Mouse (Mus musculus) hindbrain, embryonic 15.5 days (tissue): Measurements from ENCODE around the gene Fam189a1. TPM values are rescaled to one million over a fixed set of nuclear protein-coding genes. Genes with fewer than 3 reads are reported as not detected.

Experiments used
- ATAC-seq: fragments of 200-750 bp; cut with Nextera tagmentation; 2 replicates; pipeline ENCODE4 v1.8.0; 2017; ENCODE audit warnings: low read depth, moderate number of reproducible peaks, moderate TSS enrichment; ENCODE audit not compliant: low FRiP score
- H3K27ac ChIP-seq: fragments of 300-500 bp; sonication (generic); replicated peaks from 2 replicates; pipeline ENCODE4 v1.5.1; 2015; ENCODE audit warnings: mild to moderate bottlenecking, inconsistent platforms
- H3K27me3 ChIP-seq: fragments of 300-500 bp; sonication (generic); 2 replicates; pipeline ENCODE4 v1.6.1; 2015; ENCODE audit warnings: control low read depth, inconsistent platforms
- H3K36me3 ChIP-seq: fragments of 300-500 bp; sonication (generic); 2 replicates; pipeline ENCODE4 v1.6.1; 2015; ENCODE audit warnings: control low read depth, inconsistent platforms
- H3K4me1 ChIP-seq: fragments of 300-500 bp; sonication (generic); replicated peaks from 2 replicates; pipeline ENCODE4 v1.6.1; 2015; ENCODE audit warnings: control low read depth, inconsistent platforms
- H3K4me2 ChIP-seq: fragments of 300-500 bp; sonication (generic); 2 replicates; pipeline ENCODE4 v1.6.1; 2015; ENCODE audit warnings: moderate library complexity, mild to moderate bottlenecking, inconsistent platforms
- H3K4me3 ChIP-seq: fragments of 300-500 bp; sonication (generic); 2 replicates; pipeline ENCODE4 v1.5.1; 2015; ENCODE audit warnings: mild to moderate bottlenecking, inconsistent platforms
- H3K9ac ChIP-seq: fragments of 300-500 bp; sonication (generic); 2 replicates; pipeline ENCODE4 v1.6.1; 2015; ENCODE audit warnings: inconsistent platforms
- H3K9me3 ChIP-seq: fragments of 300-500 bp; sonication (generic); 2 replicates; pipeline ENCODE4 v1.6.1; 2016; ENCODE audit warnings: control low read depth, inconsistent platforms
- WGBS: fragments of 180-500 bp; shearing (Covaris S2); methylation state at CpG from one replicate; pipeline ENCODE4 v1.1.7; 2015; 5-methylcytosine and 5-hydroxymethylcytosine counted together
- polyA plus RNA-seq: library from polyadenylated mRNA; unstranded; fragments of >200 nt; fragmentation: Nextera tagmentation; extraction: Ambion mirVana; gene quantifications from 2 replicates; pipeline ENCODE4 v1.2.1, GENCODE M21; 2015

The Fam189a1 gene
- 13.7 and 17.1 TPM in 2 replicates for polyA plus RNA-seq

DNA sequence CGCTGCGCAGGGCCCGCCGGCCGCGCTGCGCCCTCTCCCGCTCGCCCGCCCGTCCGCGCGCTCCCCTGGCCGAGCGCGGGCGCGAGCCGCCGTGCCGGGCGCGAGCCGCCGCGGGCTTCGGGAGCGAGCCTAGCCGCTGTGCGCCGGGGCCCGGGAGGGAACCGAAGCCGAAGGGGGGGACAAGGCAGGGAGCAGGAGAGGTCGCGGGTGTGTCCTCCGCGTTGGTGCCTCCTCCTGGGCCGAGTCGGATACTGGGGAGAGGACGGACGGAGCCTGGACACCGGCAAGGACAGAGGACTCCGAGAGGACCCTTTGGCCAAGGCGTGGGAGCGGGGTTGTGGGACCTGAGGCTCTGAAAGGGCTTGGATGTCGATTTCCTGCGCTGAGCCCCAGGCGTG lies at the start of gene Fam189a1:
TSS of gene Fam189a1 (minus strand) at position 57 of the 398 bp plus-strand sequence.
- Histone ChIP-seq H3K36me3 (no peaks in the 10 kb centered on the region), H3K9ac (peak within 1 kb of the TSS; percentile 80), H3K27ac (peak within 1 kb of the TSS; percentile 86), H3K4me1 (peaks cover 18% of the 10 kb centered on the region), H3K27me3 (no peaks in the 10 kb centered on the region), H3K4me3 (peak within 1 kb of the TSS; percentile 86), H3K4me2 (peak within 1 kb of the TSS; percentile 97), H3K9me3 (no peaks in the 10 kb centered on the region)
- under 1% methylated on average over 47 of the region's 50 CpGs for WGBS
- ATAC-seq, result no peak

DNA sequence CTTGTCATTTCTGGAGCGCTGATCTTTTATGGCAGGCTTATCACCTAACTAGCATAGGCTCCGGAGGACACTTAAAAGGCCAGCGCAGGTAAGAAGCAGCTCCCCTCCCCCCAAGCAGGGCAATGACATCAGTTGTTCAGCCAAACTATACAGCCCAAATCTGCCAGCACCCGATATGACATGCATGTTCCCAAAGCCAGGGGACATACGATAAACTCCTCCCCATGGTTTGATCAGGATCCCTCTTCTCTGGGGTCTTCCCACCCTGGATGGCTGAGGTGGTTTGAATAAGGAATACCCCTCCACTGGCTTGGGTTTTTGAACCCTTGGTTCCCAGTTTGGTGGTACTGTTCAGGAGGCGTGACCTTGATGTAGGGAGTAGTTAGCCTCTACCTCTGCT lies 49.7 kb upstream of the Fam189a1 start:
- H3K27ac ChIP-seq, result no peak overlapping the region
- H3K27me3 ChIP-seq, result no peaks in the 10 kb centered on the region
- WGBS, result 95% methylated on average over 6 of the region's 6 CpGs
- no peaks in the 10 kb centered on the region for H3K36me3 ChIP-seq
- no peak overlapping the region for H3K9ac ChIP-seq
- 0 out of 2 replicates have a peak, but pooled peaks cover 3% of the 10 kb centered on the region for H3K9me3 ChIP-seq
- no peak overlapping the region for H3K4me3 ChIP-seq
- no peaks in the 10 kb centered on the region for H3K4me1 ChIP-seq
- H3K4me2 ChIP-seq, result no peak overlapping the region
- no peak for ATAC-seq

DNA sequence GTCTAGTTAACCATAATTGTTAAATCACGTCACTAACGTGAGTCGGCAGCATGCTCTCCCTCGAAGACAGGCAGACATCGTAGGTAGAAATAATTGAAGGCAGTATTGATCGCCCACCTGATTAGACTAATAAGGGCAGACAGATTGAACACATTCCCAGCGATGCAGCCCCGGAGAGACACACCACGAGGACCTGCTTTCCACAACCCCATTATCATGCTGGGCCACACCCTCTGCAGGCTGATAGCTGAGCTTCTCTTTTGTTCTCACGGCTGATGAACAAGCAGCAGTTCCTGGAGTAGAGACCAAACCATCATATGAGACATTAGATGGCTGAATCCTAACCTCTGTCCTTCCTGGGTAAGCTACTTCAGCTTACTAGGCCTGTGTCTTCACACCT lies 46.3 kb upstream of the Fam189a1 start:
- 57% methylated on average over 10 of the region's 10 CpGs for WGBS
- no peaks in the 10 kb centered on the region for H3K27me3 ChIP-seq
- no peak overlapping the region for H3K4me2 ChIP-seq
- H3K9ac ChIP-seq, result no peak overlapping the region
- H3K27ac ChIP-seq, result no peak overlapping the region
- H3K4me1 ChIP-seq, result no peaks in the 10 kb centered on the region
- H3K36me3 ChIP-seq, result no peaks in the 10 kb centered on the region
- ATAC-seq, result no peak
- H3K4me3 ChIP-seq, result no peak overlapping the region
- peaks cover 8% of the 10 kb centered on the region; the same call in 1 of the 2 replicates for H3K9me3 ChIP-seq

DNA sequence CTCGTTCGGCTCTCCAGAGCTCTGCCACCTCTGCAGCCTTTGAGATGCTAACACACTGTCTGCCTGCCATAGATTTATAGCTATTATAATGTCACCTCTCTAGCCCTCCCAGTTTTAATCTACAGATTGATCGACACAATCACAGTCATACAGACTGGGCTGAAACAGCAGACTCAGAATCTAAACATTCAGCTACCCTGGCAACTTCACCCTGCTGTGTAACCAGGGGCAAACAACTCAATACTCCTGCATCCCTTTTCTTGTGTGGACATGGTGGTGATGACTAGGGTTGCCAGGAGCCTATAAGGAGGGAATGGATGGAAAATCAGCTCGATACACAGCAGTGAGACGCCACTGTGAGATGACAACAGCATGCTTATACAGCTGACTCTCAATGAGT lies 24.3 kb upstream of the Fam189a1 start:
- Histone ChIP-seq H3K4me2 (no peak overlapping the region), H3K36me3 (no peaks in the 10 kb centered on the region), H3K4me3 (no peak overlapping the region), H3K27ac (no peak overlapping the region), H3K9ac (no peak overlapping the region), H3K27me3 (no peaks in the 10 kb centered on the region), H3K9me3 (no peaks in the 10 kb centered on the region), H3K4me1 (no peaks in the 10 kb centered on the region)
- WGBS, result 22% methylated on average over 5 of the region's 5 CpGs
- 0 out of 2 replicates have a peak, but pooled peaks have one; percentile 15 for ATAC-seq

DNA sequence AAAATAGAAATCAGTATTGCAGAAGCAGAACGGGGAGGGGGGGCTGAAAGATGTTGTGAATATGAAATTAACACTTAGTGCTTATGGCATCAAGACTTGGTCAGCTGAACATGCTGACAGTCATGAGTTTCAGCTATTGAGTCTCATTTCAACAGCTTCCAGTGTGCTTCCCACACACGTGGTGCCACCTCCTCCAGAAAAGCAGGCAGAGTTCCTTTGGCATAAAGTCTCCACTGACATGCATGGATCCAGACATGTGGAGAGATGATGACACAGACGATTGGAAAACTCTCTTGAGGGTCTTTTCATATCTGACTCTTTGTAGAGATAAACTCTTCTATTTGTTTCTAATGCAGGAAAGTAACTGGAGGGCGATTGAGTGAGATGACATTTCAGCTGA lies 14.4 kb upstream of the Fam189a1 start:
- Histone ChIP-seq H3K27me3 (no peaks in the 10 kb centered on the region), H3K27ac (no peak overlapping the region), H3K36me3 (no peaks in the 10 kb centered on the region), H3K4me2 (no peak overlapping the region), H3K9ac (no peak overlapping the region), H3K4me1 (no peaks in the 10 kb centered on the region), H3K4me3 (no peak overlapping the region), H3K9me3 (no peaks in the 10 kb centered on the region)
- WGBS, result 82% methylated on average over 4 of the region's 4 CpGs
- no peak for ATAC-seq

DNA sequence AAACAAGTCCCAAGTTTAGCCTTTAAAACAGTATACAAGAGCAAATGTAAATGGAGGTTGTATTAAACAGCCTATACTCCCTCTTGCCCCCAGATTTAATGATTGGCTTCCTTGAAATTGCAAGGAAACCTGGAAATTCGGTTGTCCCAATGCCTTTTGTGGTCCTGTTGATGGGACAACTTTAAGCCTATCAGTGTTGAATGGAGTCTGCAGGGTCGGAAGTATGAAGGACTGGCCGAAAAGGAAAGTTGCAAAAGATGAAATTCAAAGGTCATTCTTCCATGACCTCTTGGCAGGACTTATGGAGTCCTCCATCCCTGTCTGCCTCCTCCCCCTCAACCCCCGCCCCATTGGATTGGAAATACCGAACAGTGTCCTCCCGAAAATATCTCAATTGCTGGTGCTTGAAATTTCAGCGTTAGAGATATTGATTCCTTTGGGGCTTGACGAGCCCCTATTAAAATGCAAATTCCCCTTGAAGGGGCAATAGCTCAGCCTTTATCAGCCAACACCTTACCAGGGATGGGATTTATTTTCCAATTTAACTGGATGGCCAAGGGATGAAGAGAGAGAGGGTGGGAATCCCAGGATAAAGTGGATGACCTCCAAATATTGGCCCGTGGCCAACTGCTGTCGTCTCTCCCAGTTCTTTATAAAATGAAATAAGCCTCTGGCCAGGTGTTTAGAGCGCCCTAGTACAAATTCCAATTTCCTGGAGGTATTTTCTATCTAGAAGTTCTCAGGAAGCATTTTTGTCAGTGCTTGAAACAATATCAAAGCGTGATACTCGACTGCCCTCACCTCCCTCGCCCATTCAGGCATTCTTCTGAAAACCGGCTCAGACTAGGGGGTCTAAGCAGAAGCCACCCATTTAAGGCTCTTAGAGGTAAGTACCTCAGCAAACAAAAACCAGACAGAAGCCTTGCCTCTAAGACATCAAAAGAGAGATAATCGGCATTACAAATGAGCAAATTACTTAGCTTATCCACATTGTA lies 958 bp upstream of the Fam189a1 start:
- Histone ChIP-seq H3K27me3 (no peaks in the 10 kb centered on the region), H3K27ac (0 out of 2 replicates have a peak overlapping the region, but pooled peaks have one; percentile 86), H3K36me3 (no peaks in the 10 kb centered on the region), H3K4me2 (peak overlapping the region; percentile 97), H3K4me3 (peak overlapping the region; percentile 86), H3K9me3 (no peaks in the 10 kb centered on the region), H3K9ac (peak overlapping the region; percentile 80; the same call in 1 of the 2 replicates), H3K4me1 (peaks cover 18% of the 10 kb centered on the region)
- whole genome bisulfite sequencing, result 15% methylated on average over 16 of the region's 16 CpGs
- ATAC-seq, result no peak

DNA sequence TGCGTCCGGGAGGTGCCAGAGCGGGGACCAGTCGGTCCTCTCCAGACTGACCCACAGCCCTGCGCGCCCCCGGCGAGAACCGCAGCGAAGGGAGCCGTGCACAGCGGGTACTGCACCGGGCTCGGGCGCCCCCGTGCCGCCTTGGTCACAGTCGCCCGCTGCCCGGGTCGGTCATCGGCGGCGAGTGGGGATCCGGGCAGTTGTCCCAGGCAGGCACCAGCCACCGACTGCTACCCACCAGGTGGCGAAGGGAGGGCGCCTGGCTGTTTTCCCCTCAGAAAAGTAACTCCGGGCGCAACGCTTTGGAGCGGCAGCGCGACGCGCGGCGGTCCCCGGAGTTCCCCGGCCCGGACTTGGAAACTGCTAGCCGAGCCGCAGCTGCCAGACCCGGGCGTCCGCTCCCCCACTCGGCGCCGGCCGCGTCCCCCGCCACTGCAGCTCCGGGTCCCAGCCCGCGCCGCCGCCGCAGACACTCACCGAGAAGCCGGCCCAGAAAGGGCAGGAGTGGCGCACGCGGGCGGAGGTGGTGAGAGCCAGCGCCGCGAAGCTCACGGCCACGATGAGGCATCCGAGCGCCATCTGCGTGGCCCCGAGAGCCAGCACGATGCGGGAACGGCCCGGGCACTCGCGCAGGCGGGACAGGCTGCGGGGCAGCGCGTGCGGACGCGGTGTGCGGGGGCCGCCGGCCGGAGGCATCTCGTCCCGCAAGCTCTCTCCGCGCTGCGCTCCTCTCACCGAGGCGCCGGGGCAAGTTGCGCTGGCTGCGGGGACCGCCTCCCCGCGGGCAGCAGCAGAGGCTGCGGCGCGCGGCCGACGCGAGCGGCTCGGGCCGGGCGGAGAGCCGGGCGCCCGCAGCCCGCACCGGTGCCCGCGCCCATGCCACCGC lies 499 bp downstream of the Fam189a1 start:
- H3K27me3 ChIP-seq, result no peaks in the 10 kb centered on the region
- peak overlapping the region; percentile 80 for H3K9ac ChIP-seq
- peak overlapping the region; percentile 86 for H3K27ac ChIP-seq
- peaks cover 18% of the 10 kb centered on the region for H3K4me1 ChIP-seq
- H3K4me2 ChIP-seq, result peak overlapping the region; percentile 97
- under 1% methylated on average over 106 of the region's 122 CpGs for WGBS
- H3K4me3 ChIP-seq, result peak overlapping the region; percentile 86
- H3K36me3 ChIP-seq, result no peaks in the 10 kb centered on the region
- ATAC-seq, result peak; percentile 91
- no peaks in the 10 kb centered on the region for H3K9me3 ChIP-seq

DNA sequence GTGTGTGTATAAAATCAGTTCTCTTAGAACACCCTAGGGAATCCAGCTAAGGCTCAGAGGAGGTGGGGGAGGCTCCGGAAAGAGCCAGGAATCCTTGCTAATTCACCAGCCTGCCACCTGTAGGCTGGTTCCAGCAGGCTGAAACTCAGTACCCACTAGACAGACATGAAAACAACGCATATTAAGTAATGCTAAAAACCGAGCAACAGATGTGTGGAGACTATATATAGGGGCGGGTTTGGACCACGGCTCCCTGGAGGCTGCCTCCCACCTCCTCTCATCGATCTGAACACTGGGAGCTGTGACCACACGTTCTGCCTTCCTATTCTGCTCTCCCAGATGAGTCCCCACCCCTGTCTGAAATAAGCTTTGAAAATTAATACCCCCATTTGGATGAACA lies 1.8 kb downstream of the Fam189a1 start:
- Histone ChIP-seq H3K27ac (no peak overlapping the region), H3K4me3 (peak overlapping the region; percentile 86), H3K9ac (no peak overlapping the region), H3K36me3 (no peaks in the 10 kb centered on the region), H3K27me3 (no peaks in the 10 kb centered on the region), H3K9me3 (no peaks in the 10 kb centered on the region), H3K4me1 (peaks cover 18% of the 10 kb centered on the region), H3K4me2 (peak overlapping the region; percentile 97)
- no peak for ATAC-seq
- WGBS, result 7% methylated on average over 7 of the region's 7 CpGs

DNA sequence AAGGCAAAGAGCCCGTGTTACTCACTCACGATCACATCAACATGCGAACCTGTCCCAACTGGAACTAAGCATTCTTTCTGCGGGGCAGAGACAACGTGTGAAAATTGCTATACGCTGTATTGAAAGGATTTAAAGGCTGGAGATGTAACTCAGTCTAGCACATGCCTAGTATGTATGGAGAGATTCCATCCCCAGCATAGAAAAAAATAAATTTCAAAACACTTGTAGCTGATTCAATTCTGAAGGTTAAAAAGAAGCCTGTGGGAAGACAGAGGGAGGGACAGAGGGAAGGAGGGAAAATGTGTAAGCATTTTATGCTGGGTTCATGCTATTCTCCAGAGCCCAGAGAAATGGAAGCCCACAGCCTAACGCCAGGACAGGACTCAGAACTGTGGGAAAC lies 2.5 kb downstream of the Fam189a1 start:
- H3K4me2 ChIP-seq, result peak overlapping the region; percentile 2
- 67% methylated on average over 7 of the region's 7 CpGs for WGBS
- no peak for ATAC-seq

DNA sequence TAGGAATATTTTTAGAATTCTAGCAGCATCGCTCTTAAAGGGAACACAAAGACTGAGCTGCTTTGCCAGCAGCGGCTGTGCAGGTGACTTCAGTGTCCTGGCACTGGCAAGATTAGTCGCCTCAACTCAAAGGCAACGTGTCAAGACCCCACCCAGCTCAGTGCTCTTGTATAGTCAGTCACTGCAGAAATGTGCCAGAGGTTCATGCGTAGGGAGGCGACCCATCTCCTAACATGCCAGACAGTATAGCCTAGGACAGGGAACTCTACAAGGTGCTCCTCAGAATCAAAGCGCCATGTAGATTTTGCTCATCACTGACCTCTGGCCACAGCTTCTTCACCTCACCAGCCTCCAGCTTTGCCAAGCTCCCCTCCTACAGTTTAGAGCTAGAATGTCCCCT lies 4.8 kb downstream of the Fam189a1 start:
- no peak overlapping the region for H3K27ac ChIP-seq
- no peak overlapping the region for H3K4me3 ChIP-seq
- no peaks in the 10 kb centered on the region for H3K27me3 ChIP-seq
- H3K9ac ChIP-seq, result no peak overlapping the region
- H3K4me2 ChIP-seq, result no peak overlapping the region
- WGBS, result 92% methylated on average over 7 of the region's 7 CpGs
- H3K4me1 ChIP-seq, result peaks cover 7% of the 10 kb centered on the region
- H3K36me3 ChIP-seq, result no peaks in the 10 kb centered on the region
- no peak for ATAC-seq
- no peaks in the 10 kb centered on the region for H3K9me3 ChIP-seq

More for the DNA sequence above, 2.5 kb downstream of the Fam189a1 start:
- Histone ChIP-seq H3K4me3 (no peak overlapping the region), H3K27ac (no peak overlapping the region), H3K9me3 (no peaks in the 10 kb centered on the region), H3K36me3 (no peaks in the 10 kb centered on the region), H3K4me1 (peaks cover 18% of the 10 kb centered on the region), H3K9ac (no peak overlapping the region), H3K27me3 (no peaks in the 10 kb centered on the region)

DNA sequence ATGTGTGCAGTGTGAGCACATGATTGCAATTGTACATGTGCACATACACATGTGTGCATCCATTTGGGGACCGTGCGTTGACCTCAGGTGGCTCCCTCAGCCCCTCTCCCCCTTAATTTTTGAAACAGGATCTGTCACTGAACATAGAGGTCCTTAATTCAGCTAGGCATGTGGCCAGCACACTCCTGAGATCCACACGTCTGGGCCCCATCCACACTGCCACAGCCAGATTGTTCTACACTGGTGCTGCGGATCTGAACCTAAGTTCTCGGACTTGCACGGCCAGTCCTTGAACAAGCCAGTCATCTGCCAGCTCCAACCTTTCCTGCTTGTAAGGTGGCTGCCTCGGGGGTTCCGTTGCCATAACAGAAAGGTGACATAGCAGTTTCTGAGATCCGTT lies 7.3 kb downstream of the Fam189a1 start:
- H3K9me3 ChIP-seq, result no peaks in the 10 kb centered on the region
- no peak overlapping the region for H3K4me3 ChIP-seq
- 92% methylated on average over 9 of the region's 9 CpGs for WGBS

DNA sequence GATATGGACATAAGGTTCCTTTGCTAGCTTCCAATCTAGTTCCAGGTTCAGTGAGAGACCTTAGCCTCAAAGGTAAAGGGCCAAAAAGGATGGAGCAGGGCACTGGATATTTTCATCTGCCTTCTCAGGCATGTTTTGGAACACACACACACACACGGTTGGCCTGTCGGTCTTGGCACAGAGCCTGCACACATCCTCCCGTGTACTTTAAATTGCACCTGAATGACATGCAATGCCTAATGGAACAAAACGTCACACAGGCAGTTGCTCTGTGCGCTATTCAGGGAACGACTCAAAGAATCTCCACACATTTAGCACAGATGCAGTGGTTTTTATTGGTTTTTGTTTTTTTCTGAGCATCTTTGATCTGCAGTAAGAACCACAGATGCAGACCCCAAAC lies 11.5 kb downstream of the Fam189a1 start:
- H3K4me3 ChIP-seq, result no peak overlapping the region
- no peak overlapping the region for H3K4me2 ChIP-seq

More for the DNA sequence above, 7.3 kb downstream of the Fam189a1 start:
- no peaks in the 10 kb centered on the region for H3K27me3 ChIP-seq
- H3K9ac ChIP-seq, result no peak overlapping the region
- H3K4me2 ChIP-seq, result no peak overlapping the region
- no peak overlapping the region for H3K27ac ChIP-seq
- no peaks in the 10 kb centered on the region for H3K36me3 ChIP-seq
- no peak for ATAC-seq
- no peaks in the 10 kb centered on the region for H3K4me1 ChIP-seq

More for the DNA sequence above, 11.5 kb downstream of the Fam189a1 start:
- ATAC-seq, result no peak
- WGBS, result 42% methylated on average over 6 of the region's 6 CpGs
- H3K9me3 ChIP-seq, result no peaks in the 10 kb centered on the region
- no peak overlapping the region for H3K9ac ChIP-seq
- H3K27ac ChIP-seq, result no peak overlapping the region
- H3K4me1 ChIP-seq, result peaks cover 8% of the 10 kb centered on the region
- no peaks in the 10 kb centered on the region for H3K27me3 ChIP-seq
- H3K36me3 ChIP-seq, result no peaks in the 10 kb centered on the region
